Mouse (Mus musculus) limb, embryonic 10.5 days (tissue): Measurements from ENCODE around the gene Hsd17b3. TPM values are rescaled to one million over a fixed set of nuclear protein-coding genes. Genes with fewer than 3 reads are reported as not detected.

ENCODE experiments used
- DNase-seq: peaks from one replicate; pipeline ENCODE4 v3.0.0-alpha.2; 2017; ENCODE audit warnings: low spot score
- H3K27ac ChIP-seq: fragments of 300-500 bp; sonication (generic); 2 replicates; pipeline ENCODE4 v1.5.1; 2016; ENCODE audit warnings: mild to moderate bottlenecking
- H3K27me3 ChIP-seq: fragments of 300-500 bp; sonication (generic); 2 replicates; pipeline ENCODE4 v1.6.1; 2016; ENCODE audit warnings: low read depth, mild to moderate bottlenecking; ENCODE audit not compliant: poor library complexity, severe bottlenecking
- H3K36me3 ChIP-seq: fragments of 300-500 bp; sonication (generic); 2 replicates; pipeline ENCODE4 v1.6.1; 2016; ENCODE audit warnings: mild to moderate bottlenecking, moderate library complexity
- H3K4me1 ChIP-seq: fragments of 300-500 bp; sonication (generic); 2 replicates; pipeline ENCODE4 v1.6.1; 2016
- H3K4me3 ChIP-seq: fragments of 300-500 bp; sonication (generic); 2 replicates; pipeline ENCODE4 v1.5.1; 2016; ENCODE audit warnings: mild to moderate bottlenecking, moderate library complexity
- H3K9me3 ChIP-seq: fragments of 300-500 bp; sonication (generic); replicated peaks from 2 replicates; pipeline ENCODE4 v1.6.1; 2016; ENCODE audit warnings: mild to moderate bottlenecking
- WGBS: fragments of 180-500 bp; shearing (Covaris S2); methylation state at CpG from one replicate; pipeline ENCODE4 v1.1.7; 2016; 5-methylcytosine and 5-hydroxymethylcytosine counted together
- polyA plus RNA-seq: library from polyadenylated mRNA; unstranded; fragments of >200 nt; fragmentation: Nextera tagmentation; extraction: Ambion mirVana; gene quantifications from 2 replicates; pipeline ENCODE4 v1.2.1, GENCODE M21; 2016

Gene Hsd17b3
- polyA plus RNA-seq, 1 experiment from 2014 or later = not detected

GRCm38 (mm10) chr13:64033921-64034320 is 55.1 kb downstream of the Hsd17b3 start:
- Histone ChIP-seq H3K27ac (no peak overlapping the region), H3K36me3 (no peaks in the 10 kb centered on the region), H3K9me3 (no peaks in the 10 kb centered on the region), H3K4me3 (no peak overlapping the region), H3K27me3 (peaks cover 28% of the 10 kb centered on the region; the same call in 1 of the 2 replicates), H3K4me1 (peaks cover 39% of the 10 kb centered on the region)
- 84% methylated on average over 6 of the region's 6 CpGs for WGBS
- no peak for DNase-seq

- peaks cover 28% of the 10 kb centered on the region; the same call in 1 of the 2 replicates for H3K27me3 ChIP-seq
- no peaks in the 10 kb centered on the region for H3K36me3 ChIP-seq
- H3K9me3 ChIP-seq = no peaks in the 10 kb centered on the region
- 80% methylated on average over 4 of the region's 4 CpGs for WGBS
- H3K4me3 ChIP-seq = no peak overlapping the region
- H3K4me1 ChIP-seq = peaks cover 33% of the 10 kb centered on the region
- no peak for DNase-seq
- no peak overlapping the region for H3K27ac ChIP-seq
Observed at GRCm38 (mm10) chr13:64033181-64033580, 55.8 kb downstream of the Hsd17b3 start.

GRCm38 (mm10) chr13:64031254-64031653 is 57.8 kb downstream of the Hsd17b3 start:
- WGBS = 63% methylated on average over 4 of the region's 4 CpGs
- H3K36me3 ChIP-seq = no peaks in the 10 kb centered on the region
- peaks cover 23% of the 10 kb centered on the region; the same call in 1 of the 2 replicates for H3K27me3 ChIP-seq
- H3K4me3 ChIP-seq = no peak overlapping the region
- H3K9me3 ChIP-seq = no peaks in the 10 kb centered on the region
- no peak overlapping the region for H3K27ac ChIP-seq
- peaks cover 20% of the 10 kb centered on the region for H3K4me1 ChIP-seq
- no peak for DNase-seq

GRCm38 (mm10) chr13:64030792-64031191 is 58.2 kb downstream of the Hsd17b3 start:
- Histone ChIP-seq H3K4me1 (peaks cover 19% of the 10 kb centered on the region), H3K27ac (no peak overlapping the region), H3K27me3 (peaks cover 23% of the 10 kb centered on the region; the same call in 1 of the 2 replicates), H3K4me3 (no peak overlapping the region), H3K9me3 (no peaks in the 10 kb centered on the region), H3K36me3 (no peaks in the 10 kb centered on the region)
- DNase-seq = no peak
- 31% methylated on average over 1 of the region's 1 CpGs for WGBS

GRCm38 (mm10) chr13:64024803-64025202 is 64.2 kb downstream of the Hsd17b3 start:
- WGBS = 68% methylated on average over 4 of the region's 4 CpGs
- Histone ChIP-seq H3K4me3 (no peak overlapping the region), H3K4me1 (peaks cover 39% of the 10 kb centered on the region), H3K36me3 (no peaks in the 10 kb centered on the region), H3K27ac (peak overlapping the region; percentile 1; the same call in 1 of the 2 replicates), H3K9me3 (no peaks in the 10 kb centered on the region), H3K27me3 (peaks cover under 1% of the 10 kb centered on the region; the same call in 1 of the 2 replicates)
- DNase-seq = no peak

- Histone ChIP-seq H3K9me3 (no peaks in the 10 kb centered on the region), H3K27ac (peak overlapping the region; percentile 33; the same call in 1 of the 2 replicates), H3K36me3 (no peaks in the 10 kb centered on the region), H3K4me3 (no peak overlapping the region), H3K4me1 (peaks cover 46% of the 10 kb centered on the region), H3K27me3 (peaks cover 6% of the 10 kb centered on the region)
- 70% methylated on average over 15 of the region's 15 CpGs for WGBS
- DNase-seq = peak; percentile 51
Observed at GRCm38 (mm10) chr13:64022786-64023468, 66.1 kb downstream of the Hsd17b3 start.

GRCm38 (mm10) chr13:64020902-64021311 is 68.1 kb downstream of the Hsd17b3 start:
- Histone ChIP-seq H3K27me3 (peaks cover 6% of the 10 kb centered on the region), H3K4me1 (peaks cover 46% of the 10 kb centered on the region), H3K4me3 (peak overlapping the region; percentile 25), H3K36me3 (no peaks in the 10 kb centered on the region), H3K27ac (peak overlapping the region; percentile 63), H3K9me3 (no peaks in the 10 kb centered on the region)
- WGBS = 5% methylated on average over 7 of the region's 7 CpGs
- DNase-seq = peak; percentile 88

GRCm38 (mm10) chr13:64018586-64019141 is 70.4 kb downstream of the Hsd17b3 start:
- no peaks in the 10 kb centered on the region for H3K36me3 ChIP-seq
- 78% methylated on average over 10 of the region's 10 CpGs for WGBS
- H3K9me3 ChIP-seq = no peaks in the 10 kb centered on the region
- peaks cover 6% of the 10 kb centered on the region for H3K27me3 ChIP-seq
- peaks cover 49% of the 10 kb centered on the region for H3K4me1 ChIP-seq
- H3K27ac ChIP-seq = no peak overlapping the region
- H3K4me3 ChIP-seq = no peak overlapping the region
- no peak for DNase-seq

GRCm38 (mm10) chr13:64016048-64016447 is 73.0 kb downstream of the Hsd17b3 start:
- H3K27ac ChIP-seq = no peak overlapping the region
- H3K27me3 ChIP-seq = peaks cover 6% of the 10 kb centered on the region
- WGBS = 80% methylated on average over 4 of the region's 4 CpGs
- H3K4me1 ChIP-seq = peaks cover 32% of the 10 kb centered on the region
- H3K36me3 ChIP-seq = no peaks in the 10 kb centered on the region
- no peak overlapping the region for H3K4me3 ChIP-seq
- DNase-seq = no peak
- H3K9me3 ChIP-seq = no peaks in the 10 kb centered on the region

GRCm38 (mm10) chr13:64011157-64011556 is 77.9 kb downstream of the Hsd17b3 start:
- DNase-seq = no peak
- no peaks in the 10 kb centered on the region for H3K27me3 ChIP-seq
- H3K36me3 ChIP-seq = no peaks in the 10 kb centered on the region
- no peak overlapping the region for H3K27ac ChIP-seq
- WGBS = 89% methylated on average over 4 of the region's 4 CpGs
- no peaks in the 10 kb centered on the region for H3K9me3 ChIP-seq
- peaks cover 12% of the 10 kb centered on the region for H3K4me1 ChIP-seq
- no peak overlapping the region for H3K4me3 ChIP-seq

Other genes with a start within 250 kb of the Hsd17b3 start
- gene Slc35d2, start 40.1 kb upstream of the Hsd17b3 start, polyA plus RNA-seq = 3.0 TPM in 2 replicates
- gene Zfp367, start 64.0 kb upstream of the Hsd17b3 start, polyA plus RNA-seq = 11.2 and 12.6 TPM in 2 replicates
- gene Habp4, start 72.6 kb upstream of the Hsd17b3 start, polyA plus RNA-seq = 14.5 and 18.4 TPM in 2 replicates
- 34.9 and 43.5 TPM in 2 replicates for gene Cdc14b, start 186.1 kb upstream of the Hsd17b3 start, polyA plus RNA-seq
- gene Aaed1, start 223.5 kb upstream of the Hsd17b3 start, polyA plus RNA-seq = 32.5 and 33.0 TPM in 2 replicates